Mouse (Mus musculus) c-Kit-negative CD71-positive TER-119-positive erythroid progenitor cells, embryonic 14.5 days (primary cell): Measurements from ENCODE around the gene Shmt2.

Experiments used
- DNase-seq: peaks from one replicate; pipeline ENCODE4 v3.0.0-alpha.2; 2013; ENCODE audit warnings: low read depth, low spot score

The Shmt2 gene

DNA sequence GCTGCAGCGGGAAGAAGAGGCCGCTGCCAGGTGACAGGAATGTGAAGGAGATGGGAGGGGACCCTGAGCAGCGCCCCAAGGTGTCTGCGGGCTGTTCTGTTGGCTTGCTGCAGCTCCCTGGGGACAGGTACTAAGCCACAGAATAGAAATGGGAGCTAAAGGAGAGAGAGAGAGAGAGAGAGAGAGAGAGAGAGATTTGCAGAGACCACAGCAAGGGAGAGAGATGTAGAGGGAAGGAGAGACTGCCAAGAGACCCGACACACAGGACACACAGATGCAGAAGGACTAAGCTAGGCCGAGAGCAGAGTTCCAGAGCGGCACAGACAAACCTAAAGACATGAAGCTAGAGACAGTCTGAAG is 10.0 kb downstream of the Shmt2 start:
- DNase-seq = no peak

GRCm38 (mm10) chr10:127511634-127512306 is 10.5 kb downstream of the Shmt2 start:
- no peak for DNase-seq

DNA sequence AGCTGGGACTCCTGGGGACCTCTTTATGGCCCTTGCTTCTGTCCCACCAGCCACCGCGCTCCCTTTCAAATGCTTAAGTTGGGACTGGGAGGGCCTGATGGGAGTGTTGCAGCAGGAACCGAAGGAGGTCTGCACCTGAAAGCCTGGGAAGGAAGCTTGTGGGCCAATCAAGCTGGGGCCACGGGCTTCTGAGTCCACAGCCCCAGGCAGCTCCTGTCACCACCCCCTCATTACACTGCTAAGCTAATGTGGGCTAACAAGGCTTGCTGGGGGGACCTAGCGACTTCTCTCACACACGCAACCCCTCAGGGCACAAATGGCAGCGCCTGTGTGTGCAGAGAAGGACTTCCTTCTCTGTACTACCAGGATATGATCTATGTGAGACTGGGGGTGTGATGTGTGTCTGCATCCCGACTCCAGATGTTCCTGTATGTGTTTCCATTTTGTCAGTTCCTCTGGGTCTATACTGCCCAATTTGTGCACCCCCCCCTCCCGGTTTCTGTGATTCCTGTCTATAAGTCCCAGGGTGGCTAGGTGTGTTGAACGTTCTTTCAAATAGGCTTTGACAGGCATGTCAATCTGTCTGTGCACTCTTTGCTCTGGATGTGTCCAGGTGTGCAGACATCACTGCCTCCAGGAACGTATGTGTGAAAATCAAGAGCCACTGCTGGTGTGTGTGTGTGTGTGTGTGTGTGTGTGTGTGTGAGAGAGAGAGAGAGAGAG is 11.2 kb downstream of the Shmt2 start:
- DNase-seq = no peak

DNA sequence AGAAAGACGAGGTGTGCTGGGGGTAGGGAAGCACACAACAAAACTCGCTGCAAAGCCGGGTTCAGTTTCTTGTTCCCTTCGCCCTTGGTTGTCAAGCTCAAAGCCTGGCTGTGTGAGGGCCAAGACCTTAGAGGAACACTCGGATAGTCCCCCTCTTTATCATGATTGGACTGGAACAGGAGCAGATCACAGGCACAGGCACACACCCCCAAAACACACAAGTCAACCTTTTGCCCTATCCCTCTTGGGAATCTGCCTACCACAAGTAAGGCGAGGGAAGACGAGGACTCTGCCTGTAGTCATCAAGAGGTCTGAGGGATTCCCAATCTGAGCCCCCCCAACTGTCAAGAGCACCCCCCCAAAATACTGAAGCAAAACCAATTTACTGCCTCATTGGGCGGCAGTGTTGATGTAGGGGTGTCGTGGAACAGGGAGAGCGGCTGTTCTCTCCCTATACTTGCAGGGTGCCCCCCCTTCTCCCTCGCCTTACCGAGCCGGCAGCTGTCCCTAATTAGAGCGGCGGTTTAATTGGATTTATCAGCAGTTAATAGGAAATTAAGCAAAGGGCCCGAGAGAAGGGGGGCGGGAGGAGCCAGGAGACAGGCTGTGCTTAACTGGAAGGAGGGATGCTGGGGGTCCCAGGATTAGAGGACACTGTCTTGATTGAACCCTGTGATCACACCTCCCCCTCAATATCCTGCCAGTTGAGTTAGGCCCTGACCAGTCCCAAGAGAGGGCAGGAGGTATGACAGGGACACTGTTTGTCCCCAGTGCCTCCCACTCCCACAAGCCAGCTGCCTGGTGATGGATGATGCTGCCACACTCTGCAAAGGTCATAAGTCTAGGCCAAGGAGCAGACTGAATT is 12.2 kb downstream of the Shmt2 start:
- no peak for DNase-seq

DNA sequence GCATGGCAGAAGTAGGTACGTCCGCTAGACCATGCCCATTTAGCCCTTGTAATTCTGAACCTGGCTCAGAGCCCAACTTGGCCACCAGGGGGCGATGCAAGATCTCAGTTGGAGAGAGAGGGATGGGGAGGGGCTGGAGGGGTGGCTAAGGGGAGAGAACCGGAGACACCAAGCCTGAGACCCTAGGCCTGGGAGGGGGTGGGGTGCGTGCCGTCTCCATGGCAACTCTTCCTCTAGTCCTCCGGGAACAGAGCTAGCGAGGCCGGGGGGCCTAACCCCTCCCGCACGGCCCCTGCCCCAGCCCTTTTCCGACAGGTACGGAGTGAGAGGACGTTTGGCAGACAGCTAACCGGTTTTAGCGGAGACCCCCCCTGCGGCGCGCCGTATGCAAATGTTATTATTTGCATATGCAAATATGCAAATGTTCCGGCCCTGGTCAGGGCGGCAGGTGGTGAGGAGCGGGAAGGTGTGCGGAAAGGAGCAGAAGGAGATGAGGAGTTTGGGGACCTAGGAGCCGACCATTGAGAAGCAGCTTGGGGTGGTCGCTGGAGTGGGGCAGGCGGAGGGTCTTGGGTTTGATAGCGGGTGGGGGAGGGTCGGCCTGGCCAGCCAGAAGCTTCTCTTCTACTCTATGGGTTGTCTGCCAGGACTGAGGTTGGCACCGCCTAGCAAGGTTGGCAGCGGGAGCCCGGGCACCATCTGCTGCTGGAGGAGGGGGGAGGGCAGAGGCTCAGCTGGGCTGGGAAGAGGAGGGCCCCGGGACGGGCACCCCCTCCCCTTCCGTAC is 13.0 kb downstream of the Shmt2 start:
- peak; percentile 51 for DNase-seq

DNA sequence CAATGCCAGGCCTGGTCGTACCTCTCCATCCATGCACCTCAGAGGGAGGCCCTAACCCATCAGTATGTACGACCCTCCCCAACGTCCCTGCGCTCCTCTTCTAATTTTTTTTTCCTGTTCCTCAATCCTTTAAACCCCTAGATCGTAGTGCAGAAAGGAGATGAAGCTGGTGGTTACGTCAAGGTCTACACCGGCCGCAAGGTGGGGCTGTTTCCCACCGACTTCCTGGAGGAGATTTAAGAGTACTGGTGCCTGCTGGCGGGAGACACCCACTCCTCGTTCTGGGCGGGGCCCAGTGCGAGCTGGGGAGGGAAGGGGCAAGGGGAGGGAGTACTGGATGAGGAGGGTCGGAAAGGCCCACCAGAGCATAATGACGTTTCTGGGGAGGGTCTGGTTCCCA is 14.0 kb downstream of the Shmt2 start:
- DNase-seq = no peak

DNA sequence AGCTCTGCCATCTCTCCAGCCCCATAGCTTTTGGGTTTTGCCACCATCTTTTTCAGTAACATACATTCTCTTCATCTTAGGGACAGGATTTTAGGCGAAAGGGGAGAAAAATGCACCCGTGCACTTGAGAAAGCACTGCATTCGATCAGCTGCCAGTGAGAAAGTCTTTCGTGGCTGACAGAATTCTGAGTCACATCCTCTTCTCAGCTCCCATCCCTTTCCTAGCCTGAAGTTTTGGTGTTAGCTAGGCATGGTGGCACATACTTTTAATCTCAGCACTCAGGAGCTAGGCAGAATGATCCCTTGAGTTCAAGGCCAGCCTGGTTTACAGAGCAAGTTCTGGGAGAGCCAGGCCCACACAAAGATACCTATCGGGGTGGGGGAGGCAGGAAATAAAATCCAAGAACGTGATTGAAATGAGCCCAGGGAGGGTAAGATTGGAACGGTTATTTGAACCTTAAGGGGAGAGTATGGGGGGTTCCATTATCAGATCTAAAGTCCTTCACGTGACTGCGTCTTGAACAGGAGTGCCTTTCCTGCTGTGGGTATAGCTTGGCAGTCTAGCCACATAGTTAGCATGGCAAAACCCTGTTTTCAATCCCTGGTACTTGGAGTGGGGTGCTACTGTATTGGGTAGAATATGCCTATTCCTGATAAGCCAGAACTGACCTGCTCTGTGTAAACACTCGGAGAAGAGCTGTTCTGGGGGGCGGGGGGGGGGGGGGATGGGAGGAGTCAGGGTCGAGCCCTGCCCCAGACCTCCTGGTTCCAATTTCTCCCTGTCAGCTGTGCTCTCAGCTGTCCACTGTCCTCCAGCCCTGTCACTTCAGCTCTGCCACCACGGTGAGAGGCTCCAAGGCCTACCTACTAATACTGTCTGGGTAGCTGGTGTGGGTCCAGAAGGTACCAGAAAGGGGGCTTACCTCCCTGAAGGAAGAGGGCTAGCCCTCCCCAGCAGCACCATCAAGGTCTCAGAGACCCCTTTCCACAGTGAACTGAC is 21.1 kb downstream of the Shmt2 start, which contains the start of gene Stac3:
Stac3 (plus strand) TSS at position 793 of the 1,000 bp plus-strand sequence.
- DNase-seq = no peak

GRCm38 (mm10) chr10:127500042-127500441 is 22.2 kb downstream of the Shmt2 start:
- no peak for DNase-seq

- DNase-seq = no peak
Measured at GRCm38 (mm10) chr10:127499516-127499915, 22.7 kb downstream of the Shmt2 start.

- DNase-seq = no peak
Measured at GRCm38 (mm10) chr10:127496156-127496555, 26.1 kb downstream of the Shmt2 start.

- DNase-seq = no peak
Measured at GRCm38 (mm10) chr10:127492118-127492517, 30.1 kb downstream of the Shmt2 start.

DNA sequence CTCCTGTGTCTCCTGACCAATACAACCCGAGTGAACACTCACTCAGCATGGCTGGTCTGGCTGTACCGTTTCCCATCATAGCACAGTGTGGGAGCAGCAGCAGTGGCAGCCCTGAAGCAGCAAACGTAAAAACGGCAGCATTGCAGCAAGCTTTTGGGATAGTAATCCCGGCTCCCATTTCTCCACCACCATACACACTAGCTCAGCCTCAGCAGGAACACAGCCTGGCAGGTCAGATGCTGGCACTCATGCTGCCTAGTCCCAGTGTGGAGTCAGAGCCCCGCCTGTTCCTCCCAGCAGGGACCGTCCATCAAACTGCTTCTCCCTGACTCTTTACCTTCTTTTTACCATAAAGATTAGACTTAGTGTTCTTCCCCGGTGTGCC is 31.1 kb downstream of the Shmt2 start:
- no peak for DNase-seq

- DNase-seq = no peak
Measured at GRCm38 (mm10) chr10:127490160-127491127, 31.8 kb downstream of the Shmt2 start.

DNA sequence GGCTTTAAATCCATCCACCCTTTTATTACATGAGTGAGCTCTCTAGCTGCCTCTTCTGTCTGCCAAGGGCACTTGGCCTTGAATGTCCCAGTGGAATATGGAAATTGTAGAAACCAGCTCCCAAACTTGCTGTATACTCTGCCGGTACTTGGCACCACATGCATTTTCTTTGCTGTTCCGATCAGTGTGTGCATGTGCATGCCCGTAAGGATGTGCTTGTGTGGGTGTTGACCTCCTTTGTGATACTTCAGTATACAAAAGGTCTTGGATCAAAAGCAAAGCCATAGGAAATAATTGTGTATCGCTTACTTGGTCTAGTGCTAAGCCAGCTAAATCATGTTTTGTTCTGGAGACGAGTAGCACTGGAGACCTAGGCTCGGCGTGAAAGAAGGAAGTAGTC is 33.4 kb downstream of the Shmt2 start:
- no peak for DNase-seq

DNA sequence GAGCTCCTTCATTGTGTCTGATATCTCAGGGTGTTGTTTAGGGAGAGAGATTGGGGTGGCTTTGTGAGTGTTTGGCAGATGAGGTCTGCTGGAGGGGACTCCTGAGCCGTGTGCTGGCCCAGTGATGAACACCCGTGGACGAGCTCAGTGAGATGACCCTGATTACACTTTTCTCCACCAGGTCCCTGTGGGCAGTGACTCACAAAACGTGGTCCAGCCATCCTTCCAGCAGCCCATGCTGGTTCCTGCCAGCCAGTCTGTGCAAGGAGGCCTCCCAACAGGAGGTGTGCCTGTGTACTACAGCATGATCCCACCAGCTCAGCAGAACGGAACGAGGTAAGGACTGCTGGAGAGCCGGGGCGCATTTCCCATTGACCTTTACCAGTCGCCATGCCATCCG is 37.0 kb downstream of the Shmt2 start:
- no peak for DNase-seq

DNA sequence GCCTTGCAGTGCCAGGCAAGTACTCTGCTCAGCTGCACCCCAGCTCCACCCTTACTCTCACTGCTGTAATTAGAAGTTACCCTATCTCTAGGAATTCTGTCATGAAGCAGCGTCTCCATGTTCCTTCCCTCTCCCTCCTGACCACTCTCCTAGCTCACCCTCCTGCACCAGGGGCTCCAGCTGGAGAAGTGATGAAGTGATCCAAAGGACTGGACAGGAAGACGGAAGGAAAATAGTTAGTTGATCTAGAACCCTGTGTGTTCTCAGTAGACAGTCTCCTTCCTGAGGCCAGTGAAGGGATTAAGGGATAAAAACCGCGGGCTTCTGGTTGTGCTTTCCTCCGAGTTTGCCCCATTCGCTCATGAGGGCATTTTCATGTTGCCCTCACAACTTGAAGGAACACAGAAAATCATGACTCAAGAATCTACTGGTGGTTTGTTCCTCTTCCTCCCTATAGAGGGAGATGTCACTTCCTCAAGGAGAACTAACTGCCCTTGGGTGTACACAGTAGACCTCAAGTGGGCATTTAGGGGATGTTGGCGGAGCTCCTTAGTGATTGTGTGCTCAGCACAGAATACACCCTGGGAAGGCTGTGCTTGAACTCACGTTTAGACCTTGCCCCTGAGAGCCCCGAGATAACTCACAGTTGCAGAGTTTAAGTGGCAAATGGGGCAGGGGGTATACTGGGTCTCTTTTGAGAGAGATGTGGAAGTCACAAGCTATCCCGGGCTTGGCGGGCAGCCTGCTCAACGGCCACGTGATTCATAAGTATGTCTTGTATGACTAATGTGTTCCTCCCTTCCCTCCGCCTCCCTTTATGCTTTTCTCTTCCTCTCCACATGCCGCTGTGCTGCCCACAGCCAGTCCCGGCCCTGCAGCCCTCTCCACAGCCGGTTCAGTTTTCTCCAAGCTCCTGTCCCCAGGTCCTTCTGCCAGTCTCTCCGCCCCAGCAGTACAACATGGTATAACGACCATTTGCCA is 41.1 kb downstream of the Shmt2 start:
- no peak for DNase-seq

DNA sequence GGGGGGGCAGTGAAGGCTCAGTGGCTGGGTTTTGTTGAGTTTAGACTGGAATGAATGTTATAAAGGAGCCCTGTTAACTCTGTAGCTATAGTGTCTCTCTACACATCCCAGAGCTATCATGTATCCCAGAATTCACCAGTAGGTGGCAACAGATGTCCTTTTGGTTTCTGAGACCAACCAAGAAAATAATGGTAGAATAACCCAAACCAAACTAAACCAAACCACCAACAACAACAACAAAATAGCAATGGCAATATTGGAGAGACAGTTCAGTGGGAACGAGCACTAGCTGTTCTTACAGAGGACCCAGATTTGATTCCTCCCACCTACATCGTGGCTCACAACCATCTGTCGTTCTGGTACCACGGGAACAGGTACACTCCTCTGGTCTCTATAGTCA is 43.1 kb downstream of the Shmt2 start:
- no peak for DNase-seq

- DNase-seq = no peak
Measured at GRCm38 (mm10) chr10:127477301-127477700, 44.9 kb downstream of the Shmt2 start.
